Mouse (Mus musculus): Measurements from ENCODE around the gene Fam76b. TPM values are rescaled to one million over a fixed set of nuclear protein-coding genes. Genes with fewer than 3 reads are reported as not detected.

The Fam76b gene
- polyA plus RNA-seq, 1 experiment, result 6.9 TPM

- no peaks in the 10 kb centered on the region for H3K27me3 ChIP-seq (ENCODE audit: control insufficient read depth, insufficient read depth, low read length)
- no peak overlapping the region for H3K4me3 ChIP-seq (ENCODE audit: control insufficient read depth, low read depth, low read length)
- peaks cover 3% of the 10 kb centered on the region for H3K36me3 ChIP-seq (ENCODE audit: control insufficient read depth, insufficient read depth, low read length)
- H3K27ac ChIP-seq (ENCODE audit: control insufficient read depth, insufficient read depth, low read depth, low read length), result no peak overlapping the region
- H3K4me1 ChIP-seq (ENCODE audit: control insufficient read depth, insufficient read depth, low read length), result no peaks in the 10 kb centered on the region
- TF ChIP-seq POLR2A (IDR thresholded peaks at IDR 0.05; ENCODE audit: control insufficient read depth, low read depth, low read length) (no peak), CTCF (IDR thresholded peaks at IDR 0.05; ENCODE audit: control insufficient read depth, insufficient read depth, insufficient replicate concordance, low read depth, low read length) (no peak)
These were observed 7.7 kb downstream of the Fam76b start for GRCm38 (mm10) chr9:13835256-13835655.

- Histone ChIP-seq H3K4me1 (ENCODE audit: control insufficient read depth, insufficient read depth, low read length) (no peaks in the 10 kb centered on the region), H3K27me3 (ENCODE audit: control insufficient read depth, insufficient read depth, low read length) (no peaks in the 10 kb centered on the region), H3K27ac (ENCODE audit: control insufficient read depth, insufficient read depth, low read depth, low read length) (no peak overlapping the region), H3K36me3 (ENCODE audit: control insufficient read depth, insufficient read depth, low read length) (peaks cover 3% of the 10 kb centered on the region), H3K4me3 (ENCODE audit: control insufficient read depth, low read depth, low read length) (no peak overlapping the region)
- TF ChIP-seq CTCF (IDR thresholded peaks at IDR 0.05; ENCODE audit: control insufficient read depth, insufficient read depth, insufficient replicate concordance, low read depth, low read length), result no peak
These were observed 9.2 kb downstream of the Fam76b start for GRCm38 (mm10) chr9:13836726-13837125.

- no peaks in the 10 kb centered on the region for H3K27me3 ChIP-seq (ENCODE audit: control insufficient read depth, insufficient read depth, low read length)
- H3K36me3 ChIP-seq (ENCODE audit: control insufficient read depth, insufficient read depth, low read length), result no peaks in the 10 kb centered on the region
- no peaks in the 10 kb centered on the region for H3K4me1 ChIP-seq (ENCODE audit: control insufficient read depth, insufficient read depth, low read length)
- no peak overlapping the region for H3K27ac ChIP-seq (ENCODE audit: control insufficient read depth, insufficient read depth, low read depth, low read length)
- no peak overlapping the region for H3K4me3 ChIP-seq (ENCODE audit: control insufficient read depth, low read depth, low read length)
- TF ChIP-seq CTCF (IDR thresholded peaks at IDR 0.05; ENCODE audit: control insufficient read depth, insufficient read depth, insufficient replicate concordance, low read depth, low read length), result no peak
- no peak for TF ChIP-seq POLR2A (IDR thresholded peaks at IDR 0.05; ENCODE audit: control insufficient read depth, low read depth, low read length)
These were observed 20.1 kb downstream of the Fam76b start for GRCm38 (mm10) chr9:13847591-13847990.

GRCm38 (mm10) chr9:13848481-13849480, 21.3 kb downstream of the Fam76b start:
- Histone ChIP-seq H3K27ac (ENCODE audit: control insufficient read depth, insufficient read depth, low read depth, low read length) (no peak overlapping the region), H3K36me3 (ENCODE audit: control insufficient read depth, insufficient read depth, low read length) (no peaks in the 10 kb centered on the region), H3K27me3 (ENCODE audit: control insufficient read depth, insufficient read depth, low read length) (no peaks in the 10 kb centered on the region), H3K4me3 (ENCODE audit: control insufficient read depth, low read depth, low read length) (no peak overlapping the region), H3K4me1 (ENCODE audit: control insufficient read depth, insufficient read depth, low read length) (no peaks in the 10 kb centered on the region)
- TF ChIP-seq POLR2A (IDR thresholded peaks at IDR 0.05; ENCODE audit: control insufficient read depth, low read depth, low read length) (no peak), CTCF (IDR thresholded peaks at IDR 0.05; ENCODE audit: control insufficient read depth, insufficient read depth, insufficient replicate concordance, low read depth, low read length) (no peak; the same call in 1 of the 2 replicates)

- no peaks in the 10 kb centered on the region for H3K36me3 ChIP-seq (ENCODE audit: control insufficient read depth, insufficient read depth, low read length)
- no peaks in the 10 kb centered on the region for H3K27me3 ChIP-seq (ENCODE audit: control insufficient read depth, insufficient read depth, low read length)
- TF ChIP-seq POLR2A (IDR thresholded peaks at IDR 0.05; ENCODE audit: control insufficient read depth, low read depth, low read length), result no peak
- no peak for TF ChIP-seq CTCF (IDR thresholded peaks at IDR 0.05; ENCODE audit: control insufficient read depth, insufficient read depth, insufficient replicate concordance, low read depth, low read length)
- no peaks in the 10 kb centered on the region for H3K4me1 ChIP-seq (ENCODE audit: control insufficient read depth, insufficient read depth, low read length)
- H3K4me3 ChIP-seq (ENCODE audit: control insufficient read depth, low read depth, low read length), result no peak overlapping the region
- H3K27ac ChIP-seq (ENCODE audit: control insufficient read depth, insufficient read depth, low read depth, low read length), result no peak overlapping the region
These were observed 26.4 kb downstream of the Fam76b start for GRCm38 (mm10) chr9:13853876-13854275.

DNA sequence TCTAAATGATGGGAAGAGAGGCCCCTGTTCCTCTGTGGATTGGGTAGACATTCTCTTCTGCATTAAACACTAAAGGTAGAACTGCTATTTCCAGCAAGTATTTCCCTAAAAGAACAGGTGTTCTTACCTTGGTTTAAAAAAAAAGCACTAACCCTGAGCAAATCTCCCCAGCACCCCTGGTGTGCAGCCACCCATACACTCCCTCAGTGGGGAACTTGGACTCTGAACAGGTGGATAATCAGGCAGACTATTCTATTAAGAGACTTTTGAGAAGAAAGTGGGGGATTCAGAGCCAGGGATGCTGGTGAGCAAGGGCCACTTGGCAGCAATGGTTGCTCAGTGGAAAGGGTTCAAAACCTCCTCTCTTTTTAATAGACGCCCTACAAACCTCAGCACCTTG, 28.7 kb downstream of the Fam76b start:
- Histone ChIP-seq H3K36me3 (ENCODE audit: control insufficient read depth, insufficient read depth, low read length) (no peaks in the 10 kb centered on the region), H3K27me3 (ENCODE audit: control insufficient read depth, insufficient read depth, low read length) (no peaks in the 10 kb centered on the region), H3K4me3 (ENCODE audit: control insufficient read depth, low read depth, low read length) (no peak overlapping the region), H3K4me1 (ENCODE audit: control insufficient read depth, insufficient read depth, low read length) (no peaks in the 10 kb centered on the region), H3K27ac (ENCODE audit: control insufficient read depth, insufficient read depth, low read depth, low read length) (no peak overlapping the region)
- TF ChIP-seq POLR2A (IDR thresholded peaks at IDR 0.05; ENCODE audit: control insufficient read depth, low read depth, low read length) (no peak), CTCF (IDR thresholded peaks at IDR 0.05; ENCODE audit: control insufficient read depth, insufficient read depth, insufficient replicate concordance, low read depth, low read length) (no peak)

- H3K36me3 ChIP-seq (ENCODE audit: control insufficient read depth, insufficient read depth, low read length), result no peaks in the 10 kb centered on the region
- no peak overlapping the region for H3K4me3 ChIP-seq (ENCODE audit: control insufficient read depth, low read depth, low read length)
- TF ChIP-seq CTCF (IDR thresholded peaks at IDR 0.05; ENCODE audit: control insufficient read depth, insufficient read depth, insufficient replicate concordance, low read depth, low read length) (no peak), POLR2A (IDR thresholded peaks at IDR 0.05; ENCODE audit: control insufficient read depth, low read depth, low read length) (no peak)
These were observed 29.3 kb downstream of the Fam76b start for GRCm38 (mm10) chr9:13856777-13857176.

More at GRCm38 (mm10) chr9:13856777-13857176, 29.3 kb downstream of the Fam76b start:
- no peaks in the 10 kb centered on the region for H3K4me1 ChIP-seq (ENCODE audit: control insufficient read depth, insufficient read depth, low read length)
- no peak overlapping the region for H3K27ac ChIP-seq (ENCODE audit: control insufficient read depth, insufficient read depth, low read depth, low read length)
- no peaks in the 10 kb centered on the region for H3K27me3 ChIP-seq (ENCODE audit: control insufficient read depth, insufficient read depth, low read length)

Measured in testis, adult 2 months (tissue).